Mouse (Mus musculus) layer of hippocampus, adult 18-20 months (tissue): ENCODE measurements at regions not wholly inside any gene's neighbourhood (a gene's known extent, or its start where the extent isn't known, plus 50 kb on each side); places are given as distances from the start of the nearest gene placed in this dataset.

Source experiments
- DNase-seq, 2 experiments: peaks; one replicate each; pipeline ENCODE4 v3.0.0; 2022; ENCODE audit warnings: low spot score in 2 of 2

- no peak for DNase-seq
These were observed 110.5 kb upstream of the Zfp217 start for GRCm38 (mm10) chr2:170258367-170258766.

- no peak for DNase-seq
These were observed 109.8 kb upstream of the Zfp217 start for GRCm38 (mm10) chr2:170257671-170258235.

- no peak for DNase-seq
These were observed 108.1 kb upstream of the Zfp217 start for GRCm38 (mm10) chr2:170255997-170256396.

- DNase-seq = no peak
These were observed 107.6 kb upstream of the Zfp217 start for GRCm38 (mm10) chr2:170255533-170255932.

GRCm38 (mm10) chr2:170253681-170254440 lies 106.0 kb upstream of the Zfp217 start:
- no peak for DNase-seq

- peak in 1 of 2 experiments; percentile 28 for DNase-seq
These were observed 104.5 kb upstream of the Zfp217 start for GRCm38 (mm10) chr2:170252255-170253034.

- DNase-seq = no peak
These were observed 102.8 kb upstream of the Zfp217 start for GRCm38 (mm10) chr2:170250680-170251079.

- DNase-seq = peak in 1 of 2 experiments; percentile 26
These were observed 100.0 kb upstream of the Zfp217 start for GRCm38 (mm10) chr2:170247702-170248445.

GRCm38 (mm10) chr2:170245637-170246341 lies 97.9 kb upstream of the Zfp217 start:
- no peak for DNase-seq

GRCm38 (mm10) chr2:170244108-170244507 lies 96.2 kb upstream of the Zfp217 start:
- no peak for DNase-seq

GRCm38 (mm10) chr2:170237959-170238358 lies 90.1 kb upstream of the Zfp217 start:
- no peak for DNase-seq

- DNase-seq = no peak
These were observed 85.5 kb upstream of the Zfp217 start for GRCm38 (mm10) chr2:170233426-170233825.

- DNase-seq = no peak
These were observed 81.7 kb upstream of the Zfp217 start for GRCm38 (mm10) chr2:170229461-170230080.

GRCm38 (mm10) chr2:170228318-170228994 lies 80.6 kb upstream of the Zfp217 start:
- no peak for DNase-seq

- DNase-seq = no peak
These were observed 76.0 kb upstream of the Zfp217 start for GRCm38 (mm10) chr2:170223872-170224271.

GRCm38 (mm10) chr2:170222819-170223218 lies 74.9 kb upstream of the Zfp217 start:
- no peak for DNase-seq

GRCm38 (mm10) chr2:170221994-170222535 lies 74.2 kb upstream of the Zfp217 start:
- DNase-seq = no peak

GRCm38 (mm10) chr2:170220871-170221369 lies 73.0 kb upstream of the Zfp217 start:
- peak in 1 of 2 experiments; percentile 24 for DNase-seq

- no peak for DNase-seq
These were observed 72.5 kb upstream of the Zfp217 start for GRCm38 (mm10) chr2:170220443-170220842.
